Mouse (Mus musculus) B cell, adult 62 days (primary cell): ENCODE results near the gene Fbxo28. TPM values are rescaled to one million over a fixed set of nuclear protein-coding genes. Genes with fewer than 3 reads are reported as not detected.

Experiments
- total RNA-seq: library from RNA; stranded (reverse); gene quantifications from 4 replicates; pipeline ENCODE4 v1.2.4, GENCODE M21; 2023

Gene Fbxo28
- 23.7 to 29.7 TPM (median 26.1 TPM) in 4 replicates for total RNA-seq

GRCm38 (mm10) chr1:182340821-182341781 is at the start of gene Fbxo28:
Gene Fbxo28, minus strand, starts transcription at chr1:182341629.

GRCm38 (mm10) chr1:182282091-182283075 is 59.0 kb downstream of the Fbxo28 start, which contains the start of gene Degs1:
Gene Degs1, minus strand, starts transcription at chr1:182282804.

Other genes with a start within 250 kb of the Fbxo28 start
- gene Srp9, start 216.9 kb downstream of the Fbxo28 start, total RNA-seq = 51.0 to 64.2 TPM (median 55.2 TPM) in 4 replicates
- gene Vmn1r1, start 177.1 kb downstream of the Fbxo28 start, total RNA-seq = not detected in 4 replicates
- 58.4 to 66.5 TPM (median 63.5 TPM) in 4 replicates for gene Degs1, start 58.8 kb downstream of the Fbxo28 start, total RNA-seq
- gene Trp53bp2, start 67.5 kb upstream of the Fbxo28 start, total RNA-seq = 22.7 to 32.2 TPM (median 25.9 TPM) in 4 replicates
- gene Capn2, start 176.0 kb upstream of the Fbxo28 start, total RNA-seq = 25.8 to 27.6 TPM (median 26.7 TPM) in 4 replicates
- gene Capn8, start 223.4 kb upstream of the Fbxo28 start, total RNA-seq = not detected in 4 replicates